Mouse (Mus musculus) stomach, adult 2 months (tissue): ENCODE results near the gene Mxd1. TPM values are rescaled to one million over a fixed set of nuclear protein-coding genes. Genes with fewer than 3 reads are reported as not detected.

Source experiments
- polyA plus RNA-seq: library from polyadenylated mRNA; depleted of rRNA; stranded (reverse); fragments of >200 nt; gene quantifications from 2 replicates; pipeline ENCODE4 v1.2.3, GENCODE M21; 2012; rRNA removed

Gene Mxd1
- 24.7 and 27.2 TPM in 2 replicates for polyA plus RNA-seq

DNA sequence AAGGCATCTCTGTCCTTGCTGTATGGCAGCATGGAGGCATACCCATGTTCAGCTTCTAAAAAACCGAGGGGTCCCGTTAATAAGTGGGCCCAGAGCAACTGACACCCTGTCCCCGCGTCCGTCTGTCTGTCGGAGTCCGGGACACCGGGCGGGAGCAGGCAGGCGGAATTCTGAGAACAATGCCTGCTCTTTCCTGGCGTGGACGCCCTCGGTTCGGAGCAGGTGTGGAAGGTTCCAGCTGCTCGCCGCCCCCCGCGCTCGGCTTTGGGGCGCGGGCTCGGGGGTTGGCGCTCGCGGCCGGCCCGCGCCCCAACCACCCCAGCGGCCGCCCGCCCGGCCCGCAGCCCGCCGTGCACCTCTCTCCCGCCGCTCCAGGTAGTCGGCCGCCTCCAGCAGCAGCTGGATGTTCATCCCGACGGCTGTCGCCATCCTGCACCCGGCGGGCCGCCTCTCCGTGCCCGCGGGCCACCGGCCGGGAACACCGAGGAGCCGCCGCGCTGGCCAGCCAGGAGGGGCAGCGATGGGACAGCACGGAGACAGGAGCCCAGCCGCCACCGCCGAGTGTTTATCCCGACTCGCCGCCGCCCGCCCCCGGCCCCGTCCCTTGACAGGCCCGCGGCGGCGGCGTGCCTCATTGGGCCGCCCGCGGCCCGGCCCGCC lies at the start of gene Mxd1:
Gene Mxd1, minus strand, starts transcription at position 582 of the 660 bp plus-strand sequence.

DNA sequence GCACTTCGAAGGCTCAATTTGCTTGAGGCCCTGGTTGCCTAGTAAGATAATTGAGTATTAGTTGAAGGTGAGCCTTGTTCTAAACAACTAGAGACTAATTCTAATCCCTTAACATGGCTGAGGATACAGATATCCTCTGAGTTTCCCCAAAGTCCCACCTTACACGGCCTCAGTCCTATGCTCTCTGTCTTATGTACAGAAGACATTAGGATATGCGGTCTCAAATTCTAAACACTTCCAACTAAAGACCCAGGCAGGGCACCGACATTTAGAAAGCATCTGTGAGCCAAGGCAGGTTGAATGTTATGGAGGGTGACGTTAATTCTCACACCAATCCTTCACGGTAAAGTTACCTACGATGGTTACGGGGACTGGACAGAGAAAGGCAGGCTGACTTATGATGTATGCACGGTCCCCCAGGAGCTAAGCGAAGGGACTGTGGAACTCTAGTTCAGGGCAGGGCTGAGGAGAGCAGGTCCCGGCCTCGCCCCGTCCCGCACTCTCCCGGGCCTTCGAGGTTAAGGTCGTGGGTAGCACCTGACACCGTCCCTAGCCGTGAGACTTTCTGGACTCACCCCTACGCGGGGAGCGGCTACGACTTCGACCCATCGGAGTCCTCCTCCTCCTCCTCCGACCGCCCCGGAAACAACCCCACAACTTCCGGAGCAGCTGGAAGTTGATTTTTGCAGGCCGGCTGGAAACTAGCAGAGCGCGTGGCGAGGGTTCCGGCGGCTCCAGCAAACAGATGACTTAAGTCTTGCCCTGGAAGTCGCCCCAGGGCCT lies 15.1 kb upstream of the Mxd1 start, which contains the start of gene Snrnp27:
Gene Snrnp27, minus strand, starts transcription at position 651 of the 783 bp plus-strand sequence.

DNA sequence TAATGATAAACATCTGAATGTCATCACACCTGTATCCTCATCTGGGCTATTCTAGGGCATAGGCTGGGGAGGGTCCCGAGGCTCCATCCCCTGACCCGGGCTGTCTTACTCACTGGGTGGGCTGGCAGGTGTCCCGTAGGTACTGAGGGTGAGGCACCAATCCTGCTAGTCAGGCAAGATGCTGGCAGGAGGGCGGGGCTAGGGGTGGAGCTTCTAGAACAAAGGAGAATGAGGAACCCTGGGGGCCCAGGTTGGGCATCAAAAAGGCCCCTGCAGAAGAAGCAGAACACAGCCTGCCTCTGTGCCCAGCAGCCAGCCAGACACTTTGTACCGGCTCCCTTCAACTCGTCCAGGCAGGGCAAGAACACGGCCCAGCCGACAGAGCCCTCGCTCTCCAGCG lies 41.0 kb downstream of the Mxd1 start, which contains the start of gene Asprv1:
Gene Asprv1, plus strand, starts transcription at position 219 of the 400 bp plus-strand sequence.

Other genes starting within 250 kb of the Mxd1 start
- 1.5 and 3.6 TPM in 2 replicates for gene Gm44790, start 242.5 kb downstream of the Mxd1 start, polyA plus RNA-seq
- gene C87436, start 230.8 kb downstream of the Mxd1 start, polyA plus RNA-seq, result 1.8 and 2.6 TPM in 2 replicates
- gene Pcbp1, start 142.8 kb downstream of the Mxd1 start, polyA plus RNA-seq, result 149 and 169 TPM in 2 replicates
- 127 and 206 TPM in 2 replicates for gene Asprv1, start 41.0 kb downstream of the Mxd1 start, polyA plus RNA-seq
- 1.4 and 2.9 TPM in 2 replicates for gene Snrnp27, start 15.4 kb upstream of the Mxd1 start, polyA plus RNA-seq
- 4.4 and 6.2 TPM in 2 replicates for gene Gmcl1, start 64.2 kb upstream of the Mxd1 start, polyA plus RNA-seq
- 20.6 and 36.0 TPM in 2 replicates for gene Anxa4, start 124.4 kb upstream of the Mxd1 start, polyA plus RNA-seq
- 4.3 and 8.8 TPM in 2 replicates for gene Aak1, start 180.4 kb upstream of the Mxd1 start, polyA plus RNA-seq